Mouse (Mus musculus) liver, embryonic 14.5 days (tissue): Measurements from ENCODE around the gene Arl14ep. TPM values are rescaled to one million over a fixed set of nuclear protein-coding genes. Genes with fewer than 3 reads are reported as not detected.

Experiments
- ATAC-seq: fragments of 200-750 bp; cut with Nextera tagmentation; 2 replicates; pipeline ENCODE4 v1.8.0; 2017; ENCODE audit warnings: moderate number of reproducible peaks, mild to moderate bottlenecking, moderate library complexity; ENCODE audit not compliant: insufficient read depth
- DNase-seq, 3 experiments: peaks; one replicate each; pipeline ENCODE4 v3.0.0-alpha.2; 2012 to 2013; ENCODE audit warnings: low read depth in 3 of 3, low spot score in 3 of 3
- H3K27ac ChIP-seq: fragments of 300-500 bp; sonication (generic); 2 replicates; pipeline ENCODE4 v1.5.1; 2014; ENCODE audit warnings: moderate library complexity, mild to moderate bottlenecking, control low read depth, inconsistent platforms
- H3K27me3 ChIP-seq: fragments of 300-500 bp; sonication (generic); 2 replicates; pipeline ENCODE4 v1.6.1; 2014; ENCODE audit warnings: mild to moderate bottlenecking, low read length, moderate library complexity; ENCODE audit not compliant: control insufficient read depth, insufficient read depth
- H3K36me3 ChIP-seq: fragments of 300-500 bp; sonication (generic); replicated peaks from 2 replicates; pipeline ENCODE4 v1.6.1; 2014; ENCODE audit warnings: low read depth; ENCODE audit not compliant: control insufficient read depth, insufficient read depth
- H3K4me1 ChIP-seq, 2 experiments: fragments of 200-500 bp in 1 of 2; fragments of 300-500 bp in 1 of 2; sonication (generic) in 1 of 2; replicated peaks; 2 replicates each; pipeline ENCODE4 v1.6.1; 2012 to 2014; ENCODE audit warnings: antibody characterized with exemption in 1 of 2, inconsistent platforms in 1 of 2, low read length in 1 of 2; ENCODE audit not compliant: control insufficient read depth in 2 of 2, insufficient read depth in 2 of 2
- H3K4me2 ChIP-seq: fragments of 300-500 bp; sonication (generic); 2 replicates; pipeline ENCODE4 v1.6.1; 2014; ENCODE audit warnings: low read depth, mild to moderate bottlenecking, control low read depth, moderate library complexity
- H3K4me3 ChIP-seq, 2 experiments: fragments of 200-500 bp in 1 of 2; fragments of 300-500 bp in 1 of 2; sonication (generic) in 1 of 2; 2 replicates each; pipeline ENCODE4 v1.5.1; 2012 to 2014; ENCODE audit warnings: low read depth in 2 of 2, low read length in 2 of 2, mild to moderate bottlenecking in 2 of 2, control low read depth in 1 of 2, inconsistent platforms in 1 of 2, moderate library complexity in 1 of 2; ENCODE audit not compliant: insufficient read depth in 1 of 2
- H3K9ac ChIP-seq: fragments of 300-500 bp; sonication (generic); replicated peaks from 2 replicates; pipeline ENCODE4 v1.6.1; 2014; ENCODE audit warnings: mild to moderate bottlenecking, control low read depth, moderate library complexity
- H3K9me3 ChIP-seq: fragments of 300-500 bp; sonication (generic); 2 replicates; pipeline ENCODE4 v1.6.1; 2016; ENCODE audit warnings: low read length, mixed read lengths; ENCODE audit not compliant: control insufficient read depth
- CTCF ChIP-seq: IDR thresholded peaks from 2 replicates; pipeline ENCODE4 v1.5.1; 2016; ENCODE audit warnings: antibody characterized with exemption, low read depth, control low read depth
- EP300 ChIP-seq: IDR thresholded peaks from 2 replicates; pipeline ENCODE4 v1.6.1; 2016; ENCODE audit warnings: antibody characterized with exemption, low read depth
- WGBS: fragments of 180-500 bp; shearing (Covaris S2); extraction: QIAGEN DNeasy Blood & Tissue Kit; methylation state at CpG from one replicate; pipeline ENCODE4 v1.1.7; 2014; ENCODE audit not compliant: insufficient replicate concordance; 5-methylcytosine and 5-hydroxymethylcytosine counted together
- polyA plus RNA-seq, 2 experiments: library from polyadenylated mRNA; depleted of rRNA in 1 of 2; stranded (reverse) in 1 of 2; unstranded in 1 of 2; fragments of >200 nt; fragmentation: Nextera tagmentation in 1 of 2; extraction: Ambion mirVana in 1 of 2; gene quantifications; 2 replicates each; pipeline versions ENCODE4 v1.2.1 to v1.2.3; 2012 to 2014

The Arl14ep gene
- polyA plus RNA-seq, 2 experiments: 4.7 to 7.9 TPM

GRCm38 (mm10) chr2:106976472-106976871 lies 2.2 kb upstream of the Arl14ep start:
- no peak overlapping the region for H3K9ac ChIP-seq
- ATAC-seq (no peak), DNase-seq (no peak)
- H3K4me1 ChIP-seq: peaks cover 2 to 3% of the 10 kb centered on the region in 2 experiments; a peak in 1 of 4 replicates
- no peak overlapping the region for H3K4me2 ChIP-seq
- TF ChIP-seq EP300 (no peak), CTCF (no peak)
- H3K27me3 ChIP-seq: no peaks in the 10 kb centered on the region
- 65% methylated on average over 3 of the region's 3 CpGs for WGBS
- no peak overlapping the region for H3K4me3 ChIP-seq
- no peaks in the 10 kb centered on the region for H3K9me3 ChIP-seq
- H3K36me3 ChIP-seq: no peaks in the 10 kb centered on the region
- no peak overlapping the region for H3K27ac ChIP-seq

- Histone ChIP-seq H3K36me3 (no peaks in the 10 kb centered on the region), H3K4me3 (peak overlapping the region; percentile 69 to 85), H3K27ac (no peak overlapping the region), H3K4me1 (peaks cover 2 to 6% of the 10 kb centered on the region in 2 experiments; a peak in 1 of 4 replicates), H3K9ac (peak overlapping the region; percentile 76), H3K27me3 (no peaks in the 10 kb centered on the region), H3K9me3 (no peaks in the 10 kb centered on the region), H3K4me2 (peak overlapping the region; percentile 64)
- no peak for DNase-seq
- 51% methylated on average over 17 of the region's 17 CpGs for WGBS
- ATAC-seq: no peak
- TF ChIP-seq EP300 (no peak), CTCF (no peak)
These were observed 779 bp downstream of the Arl14ep start for GRCm38 (mm10) chr2:106973332-106973958.

- Histone ChIP-seq H3K4me2 (peak overlapping the region; percentile 64), H3K4me3 (no peak overlapping the region), H3K4me1 (peaks cover 2 to 6% of the 10 kb centered on the region in 2 experiments; a peak in 1 of 4 replicates), H3K9me3 (no peaks in the 10 kb centered on the region), H3K9ac (no peak overlapping the region), H3K27me3 (no peaks in the 10 kb centered on the region), H3K36me3 (peaks cover 3% of the 10 kb centered on the region; the same call in 1 of the 2 replicates), H3K27ac (no peak overlapping the region)
- no peak for ATAC-seq
- 78% methylated on average over 6 of the region's 6 CpGs for WGBS
- no peak for DNase-seq
- no peak for TF ChIP-seq CTCF
- TF ChIP-seq EP300: no peak
These were observed 1.4 kb downstream of the Arl14ep start for GRCm38 (mm10) chr2:106972851-106973250.

- no peaks in the 10 kb centered on the region for H3K9me3 ChIP-seq
- ATAC-seq: no peak
- 79% methylated on average over 12 of the region's 12 CpGs for WGBS
These were observed 3.3 kb downstream of the Arl14ep start for GRCm38 (mm10) chr2:106970971-106971370.

GRCm38 (mm10) chr2:106968320-106968719 lies 5.9 kb downstream of the Arl14ep start:
- TF ChIP-seq EP300 (no peak), CTCF (no peak)
- no peak overlapping the region for H3K4me3 ChIP-seq
- no peak for DNase-seq
- no peak for ATAC-seq
- no peaks in the 10 kb centered on the region for H3K27me3 ChIP-seq
- no peak overlapping the region for H3K27ac ChIP-seq
- H3K4me2 ChIP-seq: no peak overlapping the region
- no peaks in the 10 kb centered on the region for H3K9me3 ChIP-seq
- H3K4me1 ChIP-seq: 0 out of 4 replicates have a peak, but pooled peaks cover 2 to 6% of the 10 kb centered on the region in 2 experiments
- no peak overlapping the region for H3K9ac ChIP-seq
- H3K36me3 ChIP-seq: peaks cover 7% of the 10 kb centered on the region
- WGBS: 72% methylated on average over 6 of the region's 6 CpGs

More at GRCm38 (mm10) chr2:106970971-106971370, 3.3 kb downstream of the Arl14ep start:
- Histone ChIP-seq H3K27ac (no peak overlapping the region), H3K27me3 (no peaks in the 10 kb centered on the region), H3K4me1 (peaks cover 2 to 6% of the 10 kb centered on the region in 2 experiments; a peak in 1 of 4 replicates), H3K4me2 (no peak overlapping the region), H3K9ac (no peak overlapping the region), H3K36me3 (peaks cover 5% of the 10 kb centered on the region), H3K4me3 (no peak overlapping the region)
- no peak for DNase-seq
- TF ChIP-seq CTCF (no peak), EP300 (no peak)
